Mouse (Mus musculus) intestine, embryonic 16.5 days (tissue): Measurements from ENCODE around the gene Ccdc158. TPM values are rescaled to one million over a fixed set of nuclear protein-coding genes. Genes with fewer than 3 reads are reported as not detected.

Experiments used
- ATAC-seq: fragments of 200-750 bp; cut with Nextera tagmentation; 2 replicates; pipeline ENCODE4 v1.8.0; 2017; ENCODE audit warnings: moderate TSS enrichment, moderate library complexity
- H3K27ac ChIP-seq: fragments of 300-500 bp; sonication (generic); 2 replicates; pipeline ENCODE4 v1.5.1; 2014; ENCODE audit warnings: mild to moderate bottlenecking, low read length
- H3K27me3 ChIP-seq: fragments of 300-500 bp; sonication (generic); replicated peaks from 2 replicates; pipeline ENCODE4 v1.6.1; 2014; ENCODE audit warnings: low read length, control low read depth, mixed read lengths; ENCODE audit not compliant: control insufficient read depth, insufficient read depth
- H3K36me3 ChIP-seq: fragments of 300-500 bp; sonication (generic); 2 replicates; pipeline ENCODE4 v1.6.1; 2014; ENCODE audit warnings: low read length, control low read depth; ENCODE audit not compliant: control insufficient read depth, insufficient read depth
- H3K4me1 ChIP-seq: fragments of 300-500 bp; sonication (generic); 2 replicates; pipeline ENCODE4 v1.6.1; 2014; ENCODE audit warnings: low read length, control low read depth, mixed read lengths; ENCODE audit not compliant: control insufficient read depth, insufficient read depth
- H3K4me2 ChIP-seq: fragments of 300-500 bp; sonication (generic); 2 replicates; pipeline ENCODE4 v1.6.1; 2014; ENCODE audit warnings: low read depth, low read length, control low read depth
- H3K4me3 ChIP-seq: fragments of 300-500 bp; sonication (generic); 2 replicates; pipeline ENCODE4 v1.5.1; 2014; ENCODE audit warnings: mild to moderate bottlenecking, low read length
- H3K9ac ChIP-seq: fragments of 300-500 bp; sonication (generic); 2 replicates; pipeline ENCODE4 v1.6.1; 2014; ENCODE audit warnings: low read depth, low read length
- H3K9me3 ChIP-seq: fragments of 300-500 bp; sonication (generic); 2 replicates; pipeline ENCODE4 v1.6.1; 2016; ENCODE audit warnings: low read length, control low read depth; ENCODE audit not compliant: control insufficient read depth
- WGBS: fragments of 180-500 bp; shearing (Covaris S2); extraction: QIAGEN DNeasy Blood & Tissue Kit; methylation state at CpG from one replicate; pipeline ENCODE4 v1.1.7; 2014; 5-methylcytosine and 5-hydroxymethylcytosine counted together
- polyA plus RNA-seq: library from polyadenylated mRNA; unstranded; fragments of >200 nt; fragmentation: Nextera tagmentation; extraction: Ambion mirVana; gene quantifications from 2 replicates; pipeline ENCODE4 v1.2.1, GENCODE M21; 2015

Gene Ccdc158
- polyA plus RNA-seq, 1 experiment from 2014 or later: 0.88 TPM

DNA sequence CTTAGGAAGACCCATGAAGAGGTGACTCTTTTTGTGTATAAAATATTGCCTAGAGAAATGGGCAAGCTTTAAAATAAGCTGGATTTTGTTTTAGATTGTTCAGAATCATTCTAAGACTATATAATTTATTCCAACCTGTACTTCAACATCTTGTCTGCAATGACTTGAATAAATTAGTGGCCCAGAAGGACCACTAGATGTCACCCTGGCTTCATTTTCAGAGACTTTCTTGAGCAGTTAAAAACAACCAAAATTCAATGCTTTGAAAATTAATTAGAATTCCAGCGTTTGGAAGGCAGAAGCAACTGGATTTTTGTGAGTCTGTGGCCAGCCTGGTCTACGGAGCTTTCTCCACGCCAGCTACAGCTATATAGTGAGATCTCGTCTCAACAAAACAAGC lies 4.4 kb upstream of the Ccdc158 start:
- no peak for ATAC-seq
- Histone ChIP-seq H3K4me1 (peaks cover 12% of the 10 kb centered on the region), H3K27ac (no peak overlapping the region), H3K9me3 (no peaks in the 10 kb centered on the region), H3K4me2 (no peak overlapping the region), H3K27me3 (peaks cover 7% of the 10 kb centered on the region; the same call in 1 of the 2 replicates), H3K9ac (no peak overlapping the region), H3K4me3 (no peak overlapping the region), H3K36me3 (no peaks in the 10 kb centered on the region)
- 30% methylated on average over 4 of the region's 4 CpGs for WGBS

DNA sequence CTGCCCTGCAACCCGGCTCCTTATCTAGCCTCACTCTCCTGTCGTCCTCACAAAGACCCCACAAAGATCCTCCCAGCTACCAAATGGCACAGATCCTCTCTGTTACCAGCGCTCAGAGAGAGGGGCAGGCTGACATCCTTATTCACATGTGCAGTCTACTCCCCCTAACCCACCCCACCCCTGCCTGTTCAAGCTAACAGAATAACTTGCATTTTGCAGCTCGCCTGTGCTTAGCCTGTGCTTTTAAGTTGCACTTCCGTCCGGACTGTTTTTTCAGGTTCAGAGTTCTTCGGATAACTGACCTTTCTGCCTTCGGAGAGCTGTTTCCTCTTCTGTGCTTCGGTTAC lies 476 bp upstream of the Ccdc158 start:
- 2% methylated on average over 9 of the region's 9 CpGs for WGBS
- Histone ChIP-seq H3K4me1 (peaks cover 9% of the 10 kb centered on the region), H3K9me3 (no peaks in the 10 kb centered on the region), H3K4me2 (peak overlapping the region; percentile 94), H3K36me3 (no peaks in the 10 kb centered on the region), H3K27me3 (no peaks in the 10 kb centered on the region), H3K9ac (peak overlapping the region; percentile 57), H3K27ac (no peak overlapping the region), H3K4me3 (peak overlapping the region; percentile 52)
- ATAC-seq: no peak

DNA sequence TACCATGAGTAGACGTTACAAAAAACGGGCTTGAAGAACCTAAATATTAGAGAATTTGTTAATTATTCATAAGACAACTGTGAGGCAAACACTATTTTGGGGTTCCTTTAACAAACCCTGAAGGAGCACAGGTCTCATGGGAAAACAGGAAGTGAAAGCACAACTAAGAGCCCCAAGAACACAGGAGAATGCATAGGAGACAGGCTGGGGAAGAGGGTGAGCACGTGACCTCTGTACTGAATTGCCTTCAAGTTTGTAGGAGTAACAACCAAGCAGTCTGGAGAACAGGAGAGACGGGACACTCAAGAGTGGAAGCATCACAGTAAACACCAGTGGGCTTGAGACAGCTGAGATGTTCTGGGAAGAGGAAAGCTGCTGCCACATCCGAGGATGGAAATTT lies 8.2 kb downstream of the Ccdc158 start:
- WGBS: 76% methylated on average over 5 of the region's 5 CpGs
- no peak overlapping the region for H3K27ac ChIP-seq
- H3K27me3 ChIP-seq: no peaks in the 10 kb centered on the region

DNA sequence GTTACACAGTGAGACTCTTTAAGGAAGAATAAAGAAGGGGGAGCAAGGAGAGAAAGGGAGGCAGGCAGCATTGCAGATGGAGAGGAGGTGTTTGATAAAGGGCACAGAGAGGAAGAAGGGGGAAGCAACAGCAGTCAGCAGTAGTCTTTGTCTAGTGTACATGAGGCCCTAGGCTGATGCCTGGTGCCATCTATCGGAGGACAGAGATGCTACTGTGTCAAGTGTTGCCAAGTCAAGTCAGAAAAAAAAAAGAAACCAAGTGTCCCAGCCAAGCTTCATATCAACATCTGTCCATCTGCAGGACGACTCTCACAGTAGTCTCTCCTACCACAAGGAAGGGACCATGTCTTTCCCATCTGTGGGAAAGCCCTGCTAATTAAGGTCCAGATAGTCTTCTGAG lies 10.8 kb downstream of the Ccdc158 start:
- Histone ChIP-seq H3K9ac (no peak overlapping the region), H3K4me1 (no peaks in the 10 kb centered on the region), H3K27me3 (no peaks in the 10 kb centered on the region), H3K36me3 (no peaks in the 10 kb centered on the region), H3K9me3 (no peaks in the 10 kb centered on the region), H3K27ac (no peak overlapping the region), H3K4me2 (no peak overlapping the region), H3K4me3 (no peak overlapping the region)
- ATAC-seq: no peak
- WGBS: 57% methylated on average over 2 of the region's 2 CpGs

More for the DNA sequence above, 8.2 kb downstream of the Ccdc158 start:
- Histone ChIP-seq H3K4me1 (no peaks in the 10 kb centered on the region), H3K4me2 (no peak overlapping the region), H3K9ac (no peak overlapping the region), H3K36me3 (no peaks in the 10 kb centered on the region), H3K4me3 (no peak overlapping the region), H3K9me3 (no peaks in the 10 kb centered on the region)
- no peak for ATAC-seq

DNA sequence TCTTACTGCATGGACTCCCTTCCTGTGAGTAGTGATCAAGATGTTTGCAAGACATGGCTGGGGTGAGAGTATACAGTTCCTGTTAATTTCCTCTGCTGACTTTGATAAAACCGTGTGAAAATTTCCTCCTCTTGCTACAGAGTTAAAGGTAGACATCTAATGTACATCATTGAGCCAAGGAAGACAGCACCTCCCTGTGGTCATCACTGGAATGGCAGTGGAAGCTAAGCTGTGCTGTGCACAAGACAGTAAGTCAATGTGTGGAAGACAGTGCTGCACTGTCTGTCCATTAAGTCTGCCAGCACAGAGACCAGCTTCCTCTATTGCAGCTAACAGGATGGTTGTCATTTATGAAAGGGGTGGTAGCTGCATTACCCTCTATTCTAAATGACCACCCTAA lies 18.8 kb downstream of the Ccdc158 start:
- Histone ChIP-seq H3K36me3 (no peaks in the 10 kb centered on the region), H3K9me3 (no peaks in the 10 kb centered on the region), H3K27me3 (no peaks in the 10 kb centered on the region), H3K27ac (no peak overlapping the region), H3K4me3 (no peak overlapping the region), H3K9ac (no peak overlapping the region), H3K4me2 (no peak overlapping the region), H3K4me1 (no peaks in the 10 kb centered on the region)
- ATAC-seq: no peak
- 0% methylated on average over 1 of the region's 1 CpGs for WGBS

DNA sequence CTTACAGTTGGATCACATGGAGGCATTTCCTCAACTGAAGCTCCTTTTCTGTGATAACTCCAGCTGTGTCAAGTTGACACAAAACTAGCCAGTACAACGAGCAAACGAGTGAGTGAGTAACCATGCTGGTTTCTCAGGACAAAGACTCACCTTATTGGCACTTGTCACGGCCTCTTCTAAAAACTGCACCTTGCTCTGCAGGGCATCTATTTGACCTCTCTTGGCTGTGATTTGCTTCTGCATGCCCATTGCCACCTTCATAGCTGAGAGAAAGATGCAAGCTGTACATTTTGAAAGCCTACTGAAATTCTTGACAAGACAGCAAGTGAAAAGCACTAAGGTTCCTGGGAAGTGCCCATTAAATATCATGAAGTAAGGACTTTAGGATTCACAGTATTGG lies 34.2 kb downstream of the Ccdc158 start:
- Histone ChIP-seq H3K9ac (no peak overlapping the region), H3K27ac (no peak overlapping the region), H3K4me2 (no peak overlapping the region), H3K4me3 (no peak overlapping the region), H3K9me3 (no peaks in the 10 kb centered on the region), H3K27me3 (no peaks in the 10 kb centered on the region), H3K36me3 (no peaks in the 10 kb centered on the region), H3K4me1 (no peaks in the 10 kb centered on the region)
- WGBS: 89% methylated on average over 3 of the region's 3 CpGs
- ATAC-seq: no peak

DNA sequence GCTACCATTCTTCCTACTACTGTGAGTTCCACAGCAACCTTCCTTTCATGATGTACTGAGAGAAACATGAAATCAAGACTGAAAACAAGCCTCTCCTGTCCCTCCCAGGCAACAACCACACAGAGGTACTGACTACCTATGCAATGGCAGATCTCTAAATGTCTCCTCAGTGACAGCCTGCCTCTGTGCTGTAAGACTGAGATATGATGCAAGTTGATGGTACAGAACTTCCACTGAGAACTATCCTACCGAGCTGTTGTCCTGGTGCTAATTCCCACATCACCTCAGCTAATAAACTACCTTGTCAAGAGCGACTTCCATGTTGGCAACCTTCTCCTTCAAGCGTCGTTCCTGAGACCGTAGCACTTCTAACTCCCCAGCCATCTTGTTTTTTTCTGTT lies 39.2 kb downstream of the Ccdc158 start:
- 87% methylated on average over 5 of the region's 5 CpGs for WGBS
- Histone ChIP-seq H3K9ac (no peak overlapping the region), H3K4me3 (no peak overlapping the region), H3K9me3 (no peaks in the 10 kb centered on the region), H3K4me1 (no peaks in the 10 kb centered on the region), H3K27me3 (no peaks in the 10 kb centered on the region), H3K27ac (no peak overlapping the region), H3K4me2 (no peak overlapping the region), H3K36me3 (no peaks in the 10 kb centered on the region)
- ATAC-seq: no peak

DNA sequence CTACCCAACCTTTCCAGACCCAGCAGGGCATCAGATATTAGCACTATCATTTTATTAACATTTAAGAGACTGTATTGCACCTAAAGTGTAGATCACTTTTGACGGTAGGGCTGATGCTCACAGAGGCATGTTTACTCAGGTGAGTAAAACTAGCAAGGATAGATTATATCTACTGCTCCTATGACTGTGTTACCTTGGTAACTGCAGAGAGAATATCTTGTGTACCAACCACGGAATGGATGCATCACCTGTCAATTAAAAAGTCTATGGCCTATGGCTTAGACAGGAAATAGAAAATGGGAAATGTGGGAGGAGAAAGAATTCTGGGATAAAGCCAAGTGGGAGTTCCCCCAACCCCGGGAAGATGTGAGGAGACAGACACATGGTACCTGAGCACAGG lies 40.2 kb downstream of the Ccdc158 start:
- WGBS: 65% methylated on average over 3 of the region's 3 CpGs

DNA sequence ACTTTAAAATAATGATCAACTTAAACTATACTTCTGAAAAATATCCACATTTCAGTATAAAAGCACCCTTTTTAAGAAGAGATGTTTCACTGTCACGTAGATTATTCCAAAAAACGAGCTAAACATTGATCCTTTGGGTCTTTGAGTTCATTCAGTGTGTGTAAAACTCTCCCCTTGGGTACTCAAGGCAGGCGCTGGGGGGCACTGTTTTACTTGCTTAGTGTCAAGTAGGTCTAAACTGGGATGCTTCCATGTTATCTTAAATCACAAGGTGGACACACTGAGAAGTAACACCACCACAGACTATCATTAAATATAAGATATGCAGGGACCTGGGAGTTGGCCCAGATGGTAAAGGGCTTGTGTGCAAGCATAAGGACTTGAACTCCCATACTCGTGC lies 41.5 kb downstream of the Ccdc158 start:
- no peaks in the 10 kb centered on the region for H3K36me3 ChIP-seq
- no peaks in the 10 kb centered on the region for H3K9me3 ChIP-seq
- 63% methylated on average over 4 of the region's 4 CpGs for WGBS
- H3K27ac ChIP-seq: no peak overlapping the region
- H3K4me1 ChIP-seq: no peaks in the 10 kb centered on the region
- no peaks in the 10 kb centered on the region for H3K27me3 ChIP-seq
- no peak overlapping the region for H3K4me2 ChIP-seq
- no peak overlapping the region for H3K9ac ChIP-seq
- ATAC-seq: no peak
- no peak overlapping the region for H3K4me3 ChIP-seq

More for the DNA sequence above, 40.2 kb downstream of the Ccdc158 start:
- H3K36me3 ChIP-seq: no peaks in the 10 kb centered on the region
- H3K4me2 ChIP-seq: no peak overlapping the region
- no peak for ATAC-seq
- H3K9ac ChIP-seq: no peak overlapping the region
- no peaks in the 10 kb centered on the region for H3K9me3 ChIP-seq
- no peaks in the 10 kb centered on the region for H3K4me1 ChIP-seq
- H3K4me3 ChIP-seq: no peak overlapping the region
- no peaks in the 10 kb centered on the region for H3K27me3 ChIP-seq
- H3K27ac ChIP-seq: no peak overlapping the region

DNA sequence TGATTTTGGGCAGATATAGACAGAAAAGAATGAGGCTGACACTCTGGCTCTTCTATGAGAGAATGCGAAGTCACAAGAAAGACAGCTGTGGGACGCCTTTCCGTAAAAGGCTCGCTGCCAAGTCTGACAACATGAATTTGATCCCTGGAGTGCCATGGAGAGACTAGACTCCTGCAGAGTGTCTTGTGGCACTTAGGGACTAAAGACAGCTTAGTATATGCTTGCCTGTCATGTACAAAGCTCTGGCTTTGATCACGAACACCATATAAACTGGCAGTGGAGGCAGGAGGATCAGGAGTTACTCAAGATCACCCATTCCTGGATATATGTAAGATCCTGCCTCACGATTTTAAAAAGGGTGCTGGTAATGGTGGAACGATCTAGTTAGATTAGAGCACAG lies 47.2 kb downstream of the Ccdc158 start:
- no peak for ATAC-seq
- H3K27ac ChIP-seq: no peak overlapping the region
- no peak overlapping the region for H3K9ac ChIP-seq
- no peaks in the 10 kb centered on the region for H3K4me1 ChIP-seq
- no peaks in the 10 kb centered on the region for H3K27me3 ChIP-seq
- H3K36me3 ChIP-seq: no peaks in the 10 kb centered on the region
- H3K4me2 ChIP-seq: no peak overlapping the region
- no peaks in the 10 kb centered on the region for H3K9me3 ChIP-seq
- no peak overlapping the region for H3K4me3 ChIP-seq
- 57% methylated on average over 7 of the region's 7 CpGs for WGBS
